Mouse (Mus musculus) right cerebral cortex, postnatal 36 days (tissue): ENCODE results near the gene Fam43a.

Source experiments
- DNase-seq, 2 experiments: peaks; one replicate each; pipeline ENCODE4 v3.0.0; 2022; ENCODE audit warnings: low spot score in 2 of 2, mixed read lengths in 1 of 2

The Fam43a gene

DNA sequence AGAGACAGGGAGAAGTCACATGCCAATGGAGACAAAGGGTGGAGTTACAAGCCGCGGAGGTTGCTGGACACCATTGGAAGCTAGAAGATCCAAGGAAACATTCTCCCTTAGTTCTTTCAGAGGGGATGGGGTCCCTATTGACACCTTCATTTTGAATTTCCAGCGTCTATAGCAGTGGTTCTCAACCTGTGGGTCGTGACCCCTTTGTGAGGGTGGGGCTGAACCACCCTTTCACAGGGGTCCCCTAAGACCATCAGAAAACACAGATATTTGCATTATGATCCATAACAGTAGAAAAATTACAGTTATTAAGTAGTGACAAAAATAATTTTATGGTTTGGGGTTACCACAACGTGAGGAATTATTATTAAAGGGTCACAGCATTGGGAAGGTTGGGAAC is 30.0 kb downstream of the Fam43a start:
- DNase-seq = no peak

GRCm38 (mm10) chr16:30633906-30634746 is 34.6 kb downstream of the Fam43a start:
- DNase-seq = no peak

DNA sequence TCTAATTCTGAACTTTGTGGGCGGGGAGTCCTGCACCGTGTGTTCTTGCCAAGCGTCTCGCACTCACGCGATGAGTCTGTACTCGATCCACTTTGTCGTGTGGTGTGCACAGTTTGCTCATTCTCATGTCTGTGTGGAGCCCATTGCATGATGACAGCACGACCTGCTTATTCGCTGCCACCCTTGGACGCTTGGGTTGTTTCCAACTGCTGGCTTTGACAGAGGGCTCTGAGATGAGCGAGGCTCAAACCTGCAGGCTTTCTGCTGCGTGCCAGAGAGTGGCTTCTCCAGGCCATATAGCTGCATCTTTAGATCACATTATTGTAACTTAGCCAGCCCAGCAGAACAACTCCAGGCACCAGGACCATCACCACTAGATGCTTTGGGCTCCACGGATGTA is 39.1 kb downstream of the Fam43a start:
- DNase-seq = no peak

DNA sequence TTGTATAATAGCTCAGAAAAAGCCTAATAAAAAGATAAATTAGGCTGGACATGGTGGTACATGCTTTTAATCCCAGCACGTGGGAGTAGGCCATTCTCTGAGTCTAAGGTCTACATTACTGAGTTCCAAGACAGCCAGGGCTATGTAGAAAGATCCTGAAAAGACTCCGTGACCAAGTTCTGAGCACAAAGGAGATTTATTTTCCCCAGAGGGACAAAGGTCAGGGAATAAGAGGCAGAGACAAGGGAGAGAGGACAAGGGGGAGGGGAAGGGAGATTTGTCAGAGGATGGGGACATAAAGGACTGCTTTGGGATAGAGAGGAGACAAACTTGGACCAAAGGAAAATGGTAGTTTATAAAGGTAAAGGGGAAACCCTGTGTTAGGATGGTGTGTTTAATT is 41.1 kb downstream of the Fam43a start:
- DNase-seq = no peak

- DNase-seq = no peak
Observed at GRCm38 (mm10) chr16:30641408-30641807, 41.9 kb downstream of the Fam43a start.

- DNase-seq = no peak
Observed at GRCm38 (mm10) chr16:30642229-30642628, 42.7 kb downstream of the Fam43a start.

- no peak for DNase-seq
Observed at GRCm38 (mm10) chr16:30644981-30645380, 45.5 kb downstream of the Fam43a start.

DNA sequence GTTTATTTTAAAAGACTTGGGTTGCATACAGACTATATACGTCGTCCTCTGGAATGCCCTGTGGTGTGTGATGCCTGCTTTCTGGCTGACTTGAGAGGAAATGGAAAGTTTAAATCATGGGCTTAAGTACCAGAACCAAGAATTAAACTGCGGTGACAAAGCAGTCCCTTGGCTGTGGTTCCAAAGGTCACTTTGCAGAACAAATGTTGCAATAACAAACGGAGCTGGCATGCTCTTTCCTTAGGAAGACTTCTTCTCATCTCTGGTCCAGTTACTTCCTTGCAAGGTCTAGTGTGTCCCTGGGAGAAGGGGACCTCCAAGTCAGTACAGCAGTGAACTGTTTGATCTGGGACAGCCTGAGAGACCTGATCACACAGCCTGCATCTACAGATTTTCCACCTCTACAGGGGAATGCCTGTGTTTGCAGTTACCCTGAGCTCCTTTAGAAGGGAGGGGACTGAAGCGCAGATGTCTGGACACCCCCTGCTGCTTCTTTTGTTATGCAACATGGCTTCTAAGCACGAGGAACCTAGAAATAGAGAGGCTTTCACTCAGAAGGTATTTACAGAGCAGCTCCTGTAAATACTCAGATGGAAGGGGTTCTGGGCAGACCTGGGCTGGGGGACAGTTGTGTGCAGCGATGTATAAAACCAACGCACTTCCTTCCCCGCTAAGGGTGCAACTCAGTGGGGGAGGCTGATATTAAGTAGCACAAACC is 46.5 kb downstream of the Fam43a start:
- no peak for DNase-seq

- DNase-seq = no peak
Observed at GRCm38 (mm10) chr16:30646856-30647255, 47.3 kb downstream of the Fam43a start.

GRCm38 (mm10) chr16:30651292-30651691 is 51.8 kb downstream of the Fam43a start:
- no peak for DNase-seq
